Mouse (Mus musculus) cerebellum, postnatal 10 days (tissue): Measurements from ENCODE around the gene Grb7.

Source experiments
- DNase-seq, 2 experiments: peaks; one replicate each; pipeline ENCODE4 v3.0.0; 2021; ENCODE audit warnings: mixed read lengths in 2 of 2

Gene Grb7

DNA sequence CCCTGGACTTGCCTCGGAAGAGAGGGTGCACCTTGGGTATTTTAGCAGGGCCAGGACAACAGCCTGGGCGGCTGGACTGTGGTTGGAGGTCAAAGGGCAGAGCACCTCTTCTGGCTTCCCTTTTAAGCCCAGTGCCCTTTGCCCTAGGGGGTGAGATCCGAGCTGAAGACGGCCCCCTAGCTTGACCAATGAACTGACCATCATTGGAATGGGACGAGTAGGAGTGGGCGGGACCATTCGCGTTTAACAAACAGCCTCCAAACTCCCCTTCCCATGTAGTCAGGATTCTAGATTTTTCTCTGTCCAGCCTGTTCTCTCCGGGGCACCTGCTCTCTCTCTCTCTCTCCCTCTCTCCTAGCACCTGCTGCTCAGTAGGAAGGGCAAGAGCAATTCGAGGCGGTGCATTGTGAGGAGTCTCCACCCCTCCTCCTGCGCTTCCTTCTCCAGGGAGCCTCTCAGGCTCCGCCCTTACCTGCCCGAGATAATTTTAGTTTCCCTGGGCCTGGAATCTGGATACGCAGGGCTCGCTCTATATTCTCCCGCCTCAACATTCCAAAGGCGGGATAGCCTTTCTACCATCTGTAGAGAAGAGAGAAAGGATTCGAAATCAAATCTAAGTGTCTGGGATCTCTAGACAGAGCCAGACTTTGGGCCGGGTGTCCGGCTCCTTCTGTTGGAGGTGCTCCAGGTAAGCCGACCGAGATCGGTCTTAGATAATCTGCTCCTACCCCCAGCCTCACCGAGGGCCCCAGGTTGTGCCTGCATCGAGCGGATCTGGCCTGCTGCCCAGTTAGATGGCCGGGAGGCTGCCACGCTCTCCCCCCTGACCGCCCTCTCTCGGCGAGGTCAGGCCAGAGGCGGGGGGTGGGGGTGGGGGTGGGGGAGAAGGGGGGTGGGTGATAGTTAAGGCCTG is 624 bp downstream of the Grb7 start:
- DNase-seq: peak; percentile 56 to 60

DNA sequence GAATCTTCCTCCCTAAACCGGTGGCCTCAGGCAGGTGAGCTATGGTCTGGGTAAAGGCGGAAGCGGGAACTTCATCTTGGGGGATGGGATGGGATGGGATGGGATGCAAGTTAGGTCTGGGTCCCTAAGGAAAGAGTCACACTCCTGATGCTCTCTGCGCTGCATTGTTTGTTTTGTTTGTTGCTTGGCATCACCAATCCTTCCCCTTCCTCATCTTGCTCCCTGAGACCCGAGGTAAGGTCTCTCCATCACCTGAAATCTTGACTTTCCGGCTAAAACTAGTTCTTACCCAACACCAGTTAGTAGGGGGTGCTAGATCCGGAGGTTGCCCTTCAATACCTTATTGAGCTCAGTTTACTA is 1.3 kb downstream of the Grb7 start:
- no peak for DNase-seq

DNA sequence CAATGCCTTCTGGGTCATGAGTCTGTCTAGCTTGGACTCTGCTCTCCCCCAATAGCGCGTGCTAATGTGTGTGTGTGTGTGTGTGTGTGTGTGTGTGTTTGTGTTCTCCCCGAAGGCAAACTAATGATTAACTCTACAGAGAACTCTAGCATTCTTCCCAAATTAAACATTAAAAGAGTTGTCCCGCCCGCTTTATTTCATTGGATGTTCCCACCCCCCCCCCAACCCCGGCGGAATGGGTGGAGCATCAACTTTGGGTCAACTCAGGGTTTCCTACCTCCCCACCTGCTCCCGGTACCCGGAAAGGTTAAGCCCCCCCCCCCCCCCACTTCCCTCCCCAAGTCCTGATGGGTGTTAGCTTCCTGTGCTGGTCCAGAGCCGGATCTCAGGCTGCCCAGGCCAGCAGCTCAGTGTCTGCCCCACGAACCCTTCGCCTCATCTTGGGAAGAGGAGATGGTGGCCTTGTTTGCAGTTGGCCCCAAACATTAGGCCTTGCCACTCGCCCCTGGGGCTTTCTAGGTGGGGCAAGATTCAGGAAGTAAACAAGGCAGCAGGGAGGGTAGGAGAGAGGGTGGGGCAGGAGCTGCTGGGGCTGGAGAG is 2.1 kb downstream of the Grb7 start:
- DNase-seq: no peak

DNA sequence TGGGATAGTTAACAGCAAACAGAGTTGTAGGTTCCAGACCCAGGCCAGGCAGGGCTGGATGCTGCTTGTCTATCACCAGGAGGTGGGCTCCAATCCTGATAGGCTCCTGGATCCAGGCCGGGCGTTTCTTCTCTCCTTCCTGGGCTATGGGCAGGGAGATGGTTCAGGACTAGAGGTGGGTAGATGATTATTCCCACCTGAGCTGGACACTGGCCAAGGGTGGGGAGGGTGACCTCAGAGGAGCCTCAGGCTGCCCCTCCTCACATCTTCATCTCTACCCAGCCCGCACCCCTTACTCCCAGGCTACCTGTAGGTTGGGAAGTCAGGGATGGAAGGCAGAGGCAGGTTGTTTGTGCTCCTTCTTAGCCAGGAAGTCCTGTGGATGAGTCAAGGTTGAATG is 3.2 kb downstream of the Grb7 start:
- peak; percentile 17 to 25 for DNase-seq

DNA sequence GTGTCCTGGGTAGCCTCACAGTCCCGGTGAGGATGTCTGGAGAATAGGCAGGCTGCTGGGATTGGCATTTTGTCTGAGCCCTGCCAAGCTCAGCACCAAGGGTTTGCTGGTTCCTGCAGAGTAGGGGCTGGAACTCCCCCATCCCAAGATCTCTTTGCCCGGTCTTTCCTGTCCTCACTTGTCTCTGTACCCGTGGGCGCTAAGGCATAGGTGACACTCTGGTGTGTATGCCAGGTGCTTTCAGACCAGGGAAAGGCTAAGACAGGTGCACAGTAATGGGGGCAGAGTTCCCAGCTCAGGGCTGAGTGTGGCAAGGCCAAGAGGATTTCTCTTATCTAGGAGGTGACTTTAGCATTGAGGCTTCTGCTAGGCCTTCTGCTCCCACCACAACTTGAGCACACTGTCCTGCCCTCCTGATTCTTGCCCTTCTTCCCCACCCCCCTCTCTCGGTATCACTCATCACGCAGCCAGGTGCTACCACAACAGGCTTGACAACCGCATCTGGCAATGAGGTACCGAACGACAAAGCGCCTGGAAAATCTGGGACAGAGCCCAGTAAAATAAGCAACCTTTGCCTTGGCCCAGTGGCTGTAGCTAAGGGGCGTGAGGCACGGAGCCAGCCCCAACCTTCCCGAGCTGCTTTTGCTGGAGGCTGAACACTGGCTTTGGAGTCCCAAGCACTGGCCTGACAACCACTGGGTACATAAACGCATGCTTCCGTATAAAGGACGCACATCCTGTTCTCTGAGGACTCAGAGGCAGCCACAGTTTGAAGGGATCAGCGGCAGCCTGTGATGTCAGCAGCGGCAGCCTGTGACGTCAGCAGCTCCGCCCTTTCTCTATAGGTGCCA is 4.0 kb downstream of the Grb7 start:
- peak; percentile 44 to 51 for DNase-seq

DNA sequence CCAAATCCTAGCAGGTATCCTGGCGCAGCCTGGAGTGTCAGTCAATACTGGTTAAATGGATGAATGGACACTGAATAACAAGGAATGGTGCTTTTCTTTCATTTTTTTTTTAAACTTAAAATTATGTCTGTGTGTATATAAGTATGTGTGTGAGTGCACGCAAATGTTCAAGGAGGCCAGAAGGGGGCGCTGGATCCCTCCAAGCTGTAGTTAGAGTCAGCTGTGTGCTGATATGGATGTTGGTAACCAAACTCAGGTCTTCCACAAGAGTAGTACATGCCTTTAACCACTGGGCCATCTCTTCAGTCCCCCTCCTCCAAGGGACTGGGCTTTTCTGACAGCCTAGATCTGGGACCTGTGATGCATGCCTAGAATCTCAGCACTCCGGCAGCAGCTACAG is 9.3 kb downstream of the Grb7 start:
- DNase-seq: no peak

DNA sequence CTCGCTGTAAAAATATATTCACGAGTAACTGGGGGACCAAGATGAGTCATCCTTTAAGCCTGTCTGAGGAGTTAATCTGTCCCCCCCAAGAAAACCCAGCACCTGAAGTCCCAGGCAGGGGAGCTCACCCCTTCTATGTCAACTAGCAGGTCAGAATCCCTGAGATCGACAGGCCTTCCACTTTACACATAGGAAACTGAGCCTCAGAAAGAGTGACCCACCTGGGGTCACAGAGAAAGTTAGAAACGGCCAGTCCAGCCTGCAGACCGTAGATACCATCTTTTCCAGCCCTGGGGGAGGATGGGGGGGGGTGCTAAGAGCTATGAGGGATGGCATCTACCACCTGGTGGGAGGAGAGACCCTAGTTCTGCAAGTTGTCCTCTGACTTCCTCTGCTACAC is 10.4 kb downstream of the Grb7 start:
- no peak for DNase-seq

DNA sequence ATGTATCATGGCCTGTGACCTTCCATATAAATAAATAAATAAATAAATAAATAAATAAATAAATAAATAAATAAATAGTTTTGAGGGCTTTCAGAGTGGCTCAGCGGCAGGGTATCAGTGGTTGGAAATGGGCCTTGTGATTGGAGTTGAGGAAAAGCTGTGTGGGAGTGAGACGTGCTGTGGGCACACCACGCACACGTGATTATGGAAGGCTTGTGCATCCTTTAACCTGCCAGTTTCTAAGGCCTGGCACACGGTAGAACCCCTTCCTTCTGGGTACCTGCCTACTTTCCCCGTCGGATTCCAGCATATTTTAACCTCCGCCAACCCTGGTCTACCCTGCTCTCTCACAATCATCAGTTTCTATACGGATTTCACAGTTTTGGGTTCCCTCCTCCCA is 10.8 kb downstream of the Grb7 start:
- DNase-seq: no peak

DNA sequence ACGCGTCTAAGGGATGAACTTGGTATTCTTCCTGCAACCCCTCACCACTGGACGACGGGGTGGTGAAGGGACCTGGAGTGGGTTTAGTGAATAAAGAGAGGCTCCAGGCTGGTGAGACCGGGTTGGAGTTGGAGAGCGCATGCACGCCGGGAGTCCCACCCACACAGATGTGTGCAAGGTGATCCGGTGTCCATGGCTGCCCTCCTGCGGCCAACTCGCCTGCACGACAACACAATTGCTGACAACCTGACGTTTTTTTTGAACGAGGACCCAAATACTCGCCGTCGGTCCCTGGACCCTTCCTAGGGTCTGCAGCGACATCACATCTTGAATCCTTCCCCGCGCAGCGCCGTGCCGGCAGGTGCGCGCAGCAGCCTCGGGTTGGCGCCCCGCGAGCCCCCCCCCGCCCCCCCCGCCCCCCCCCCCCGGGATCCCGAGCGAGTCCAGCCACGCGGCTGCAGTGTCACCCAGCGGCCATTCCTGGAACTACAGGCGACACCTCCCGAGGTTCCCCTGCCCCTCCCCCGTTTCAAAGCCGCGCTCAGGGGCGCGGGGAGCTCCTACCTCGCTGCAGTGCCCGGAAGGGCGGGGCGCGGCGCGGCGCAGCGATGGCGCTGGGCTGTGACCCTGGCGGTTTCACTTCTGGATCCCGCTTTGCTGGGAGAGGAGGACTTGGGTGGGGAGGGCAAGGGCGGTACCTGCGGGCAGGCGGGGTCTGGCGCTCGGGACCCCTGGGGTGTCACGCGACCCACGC is 11.3 kb downstream of the Grb7 start:
- peak; percentile 95 to 98 for DNase-seq

DNA sequence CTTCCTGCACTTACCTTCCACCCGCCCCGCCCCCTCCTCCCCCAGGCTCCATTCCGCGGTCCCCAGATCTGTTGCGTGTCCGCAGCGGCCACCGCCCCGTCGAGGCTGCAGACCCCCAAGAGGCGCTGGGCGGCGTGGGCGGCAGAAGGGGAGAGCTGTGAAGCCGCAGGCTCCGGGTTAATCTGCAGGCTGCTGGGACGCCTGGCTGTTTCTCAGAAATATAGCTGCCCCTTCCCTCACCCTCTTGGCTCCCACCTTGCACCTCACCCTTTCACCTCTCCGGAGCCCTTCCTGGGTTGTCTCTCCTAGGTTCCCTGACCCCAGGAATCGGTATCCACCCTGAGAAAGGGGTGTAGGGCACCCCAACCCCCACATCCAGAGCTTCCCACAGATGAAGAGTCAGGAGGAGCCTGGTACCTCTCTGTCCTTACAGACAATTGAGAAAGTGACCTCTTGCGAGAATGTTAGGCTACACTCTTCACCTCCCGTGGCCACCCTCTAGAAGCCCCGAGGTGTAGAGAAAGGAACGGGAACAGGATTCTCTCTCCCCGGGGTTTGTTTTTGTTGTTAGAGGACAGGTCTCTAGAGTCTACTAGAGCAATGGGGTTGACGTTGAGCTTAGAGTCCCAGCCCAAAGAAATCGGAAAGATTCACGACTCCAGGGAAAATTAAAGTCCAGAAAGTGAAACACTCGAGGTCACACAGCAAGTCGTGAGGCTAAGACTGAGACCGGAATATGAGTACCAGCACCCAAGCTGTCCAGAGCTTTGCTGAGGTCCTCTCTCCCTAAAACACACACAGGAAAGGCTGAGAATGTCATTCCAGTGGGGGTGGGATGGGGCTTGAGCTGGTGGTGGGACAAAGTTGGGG is 12.2 kb downstream of the Grb7 start:
- DNase-seq: peak in 1 of 2 experiments; percentile 29

DNA sequence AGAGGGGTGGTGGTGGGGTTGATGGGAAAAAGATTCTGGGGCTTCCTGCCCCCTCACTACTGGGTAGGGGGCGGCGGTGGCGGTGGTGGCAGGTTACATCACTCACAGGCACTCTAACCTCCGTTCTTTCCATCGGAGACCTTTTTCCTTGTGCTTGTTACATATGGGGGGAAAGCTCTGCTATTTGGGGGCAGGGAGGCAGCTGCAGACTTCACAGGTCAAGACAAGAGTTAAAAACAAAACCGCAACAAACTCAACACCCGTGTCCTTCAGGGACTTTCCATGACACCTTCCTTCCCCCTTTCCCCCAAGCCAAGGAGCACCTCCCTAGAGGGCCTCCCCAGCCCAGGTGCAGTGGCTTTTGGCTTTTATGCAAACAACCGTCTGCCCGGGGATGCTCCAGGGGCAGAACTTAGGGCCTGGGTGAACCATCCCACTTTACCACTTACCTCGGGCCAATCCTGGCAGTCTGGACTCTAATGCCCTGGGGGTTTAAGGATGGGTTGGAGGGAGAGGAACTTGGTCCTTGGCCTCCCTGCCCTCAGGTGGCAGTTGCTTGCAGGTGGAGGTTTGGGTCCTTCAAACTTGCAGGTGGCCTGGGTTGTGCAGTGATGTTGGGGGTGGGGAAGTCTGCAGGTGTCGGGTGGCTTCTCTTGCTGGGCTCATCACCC is 13.0 kb downstream of the Grb7 start:
- DNase-seq: no peak

DNA sequence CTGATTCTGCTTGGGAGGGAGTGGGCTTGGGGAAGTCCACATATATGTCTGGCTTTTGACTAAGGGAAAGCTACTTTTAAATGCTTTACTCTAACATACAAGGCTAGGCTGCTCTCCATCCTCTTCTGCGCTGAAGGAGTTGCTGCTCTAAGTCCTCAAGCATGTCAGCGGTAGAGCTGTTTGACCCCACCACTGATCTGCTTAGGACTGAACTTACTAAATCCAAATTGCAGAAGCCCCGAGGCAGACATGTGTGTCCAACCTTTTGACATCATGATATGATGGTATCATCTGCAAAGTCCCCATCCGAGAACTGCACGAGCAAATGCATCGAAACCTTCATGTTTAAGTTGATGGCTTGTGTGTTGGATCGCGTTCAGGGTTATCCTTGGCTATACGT is 13.7 kb downstream of the Grb7 start:
- DNase-seq: no peak

DNA sequence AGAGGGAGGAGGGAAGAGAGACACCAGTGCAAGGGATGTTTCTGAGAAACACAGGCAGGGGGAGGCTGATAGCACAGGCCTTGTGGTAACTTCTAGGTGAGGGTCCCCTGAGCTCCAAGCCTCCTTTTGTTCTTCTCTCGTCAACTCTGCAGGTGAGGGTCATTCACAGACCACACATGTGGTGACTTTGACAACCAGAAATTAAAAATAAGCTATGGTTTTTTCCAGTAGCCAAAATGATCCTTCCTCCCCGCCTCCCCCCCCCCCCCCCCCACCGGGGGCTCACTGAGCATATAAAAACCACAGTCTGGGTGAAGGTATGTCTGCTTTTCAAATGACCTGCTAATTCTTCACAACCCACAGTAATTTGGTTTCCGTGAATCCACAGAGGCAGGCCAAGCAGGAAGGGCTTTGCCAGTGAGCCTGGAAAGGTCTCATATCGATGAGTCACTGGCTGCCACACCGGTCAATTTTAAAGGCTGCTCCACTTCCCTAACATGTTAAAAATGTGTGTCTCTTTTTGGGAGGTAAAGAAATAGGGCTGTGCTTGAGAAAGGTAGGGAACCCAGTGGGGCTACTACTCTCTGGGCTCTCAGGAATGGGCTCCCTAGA is 15.0 kb downstream of the Grb7 start:
- no peak for DNase-seq

DNA sequence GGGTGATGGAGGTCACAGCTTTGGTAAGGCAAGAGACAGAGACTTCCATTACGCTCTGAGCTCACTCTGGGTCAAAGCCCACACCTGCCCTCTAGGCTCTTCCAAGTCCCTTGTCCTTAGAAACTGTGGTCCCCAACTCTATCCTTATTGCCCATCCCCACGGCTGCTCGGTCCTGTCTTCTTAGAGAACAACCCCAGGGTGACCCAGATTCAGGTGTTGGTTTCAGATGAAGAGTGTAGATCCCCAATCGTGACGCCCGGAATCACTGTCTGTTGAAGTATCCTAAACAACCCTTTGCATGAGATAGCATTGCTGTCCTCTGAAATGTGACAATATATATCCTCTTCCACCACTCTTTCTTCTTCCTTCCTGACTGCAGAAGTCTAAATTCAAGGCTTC is 16.1 kb downstream of the Grb7 start:
- no peak for DNase-seq

DNA sequence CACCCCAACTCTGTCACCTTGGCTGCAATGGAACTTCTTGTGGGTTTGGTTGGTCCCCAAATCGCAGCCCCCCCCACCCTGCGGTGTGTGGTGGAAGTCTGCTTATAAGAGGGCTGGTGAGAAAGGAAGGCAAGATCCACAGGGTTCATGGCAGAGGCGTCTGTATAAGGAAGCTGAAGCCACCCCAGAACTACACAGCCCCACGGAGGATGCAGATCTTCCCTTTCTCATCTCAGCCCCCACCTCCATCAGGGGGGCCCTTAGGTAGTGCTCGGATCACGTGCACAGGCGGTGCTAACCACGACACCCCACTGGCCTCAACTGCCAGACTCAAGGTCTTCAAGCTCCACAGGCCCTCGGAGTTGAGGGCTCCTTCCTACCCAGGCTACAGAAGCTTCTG is 17.7 kb downstream of the Grb7 start:
- no peak for DNase-seq

DNA sequence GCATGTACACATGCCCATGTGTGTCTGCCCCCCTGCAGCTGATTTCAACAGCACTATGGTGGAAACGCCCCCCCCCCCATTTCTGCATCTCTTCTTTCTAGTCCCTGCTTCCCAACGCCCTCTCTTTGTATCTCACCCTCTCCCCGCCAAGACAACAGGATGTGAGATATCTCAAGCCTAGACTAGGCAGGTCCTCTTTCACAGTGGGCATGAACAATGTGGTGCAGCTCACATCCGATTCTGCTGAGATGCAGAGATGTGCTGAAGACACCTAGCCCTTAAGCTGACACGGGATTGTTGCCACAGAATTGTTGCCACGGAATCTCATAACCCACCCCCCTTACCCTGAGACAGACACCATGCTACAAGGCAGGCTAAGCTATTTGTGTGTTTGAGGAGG is 18.3 kb downstream of the Grb7 start:
- DNase-seq: no peak

DNA sequence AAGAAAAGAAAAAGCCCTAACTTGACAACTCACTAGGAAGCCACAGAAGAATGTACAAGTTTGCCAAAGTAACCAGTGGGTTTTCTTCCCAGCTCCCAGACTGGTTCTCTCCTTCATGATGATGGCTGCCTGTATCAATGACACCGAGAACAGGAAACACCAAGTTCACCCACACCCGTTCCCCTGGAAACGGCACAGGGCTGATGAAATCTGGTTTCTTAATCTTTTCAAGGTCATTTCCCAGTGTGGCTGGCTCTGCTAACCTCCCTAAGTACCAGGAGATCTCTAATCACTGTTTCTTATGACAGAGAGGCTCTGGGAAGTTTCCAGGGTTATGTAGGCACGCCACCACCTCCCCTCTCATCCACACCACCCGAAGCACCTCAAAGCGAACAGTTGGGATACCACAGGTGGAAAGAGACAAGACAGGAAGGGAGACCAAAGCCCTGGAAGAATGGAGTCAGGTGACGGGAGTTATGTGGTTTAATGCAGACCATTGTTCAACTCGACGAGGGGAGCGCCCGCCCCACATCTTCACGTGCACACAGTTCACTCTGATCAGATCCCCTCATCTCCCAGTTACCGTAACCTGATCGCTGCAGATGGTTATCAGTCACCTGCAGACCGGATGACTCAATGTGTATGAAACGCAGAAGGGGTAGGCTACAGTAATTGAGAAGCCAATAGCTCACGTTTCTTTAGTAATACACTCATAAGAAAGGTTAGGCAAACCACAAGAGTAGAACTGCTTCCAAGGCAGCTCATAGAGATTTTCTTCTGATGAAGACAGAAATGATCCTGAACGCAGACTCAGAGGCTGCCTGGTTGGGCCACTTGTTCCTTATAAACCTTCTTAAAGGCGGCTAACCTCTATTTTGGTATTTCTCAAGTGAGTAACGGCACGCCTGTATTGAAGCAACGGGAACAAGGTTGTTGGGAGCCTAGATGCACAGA is 23.8 kb downstream of the Grb7 start:
- no peak for DNase-seq

DNA sequence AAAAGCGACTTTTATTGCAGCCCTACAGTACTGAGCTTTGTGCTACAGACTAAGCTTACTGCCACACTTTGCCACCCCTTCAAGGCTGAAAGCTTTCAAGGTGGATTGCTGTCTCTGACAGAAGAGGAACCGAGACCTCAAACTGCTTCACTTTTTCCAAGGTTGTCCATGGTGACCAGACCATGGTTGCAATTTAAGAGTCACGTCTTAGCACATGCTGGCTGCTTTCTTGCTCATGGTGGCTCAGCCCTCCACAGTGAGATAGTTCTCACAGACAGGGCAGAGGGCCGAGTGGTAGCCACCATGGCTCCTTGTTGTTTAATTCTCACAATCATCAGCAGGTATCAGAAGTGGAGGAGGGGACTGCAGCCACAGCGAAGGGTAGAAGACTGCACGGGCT is 24.6 kb downstream of the Grb7 start:
- DNase-seq: no peak

DNA sequence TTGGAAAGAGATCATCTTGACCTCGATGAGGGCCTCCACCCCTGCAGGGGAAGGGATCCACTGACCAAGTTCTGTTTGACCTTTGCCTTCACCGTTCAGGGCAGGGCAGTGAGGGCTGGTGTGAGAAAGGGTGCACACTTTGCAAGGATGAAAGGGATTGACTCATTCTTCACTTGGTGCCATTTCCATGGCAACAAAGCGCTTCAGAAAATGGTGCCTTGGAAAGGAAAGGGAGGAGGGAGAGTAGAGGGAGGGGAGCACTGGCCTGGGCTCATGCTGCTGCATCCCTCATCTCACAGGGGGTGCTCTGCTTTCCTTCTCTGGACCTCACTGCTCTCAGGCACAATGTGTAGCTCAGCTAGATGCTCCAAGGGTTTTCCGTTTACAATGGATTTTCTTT is 26.5 kb downstream of the Grb7 start:
- DNase-seq: no peak
